Comparison of ENCODE assay signal across 8 mouse cellular contexts in genomic region chr16:18812385-18812910, GRCm38 (mm10). TPM values are rescaled to one million over a fixed set of nuclear protein-coding genes. Genes with fewer than 3 reads are reported as not detected.
A peak's percentile ranks its signal among the peaks of the same experiment; 100 is the strongest.
DNase-seq lines count a peak whose midpoint lies in the region; ATAC-seq and TF ChIP-seq lines count a peak whose summit lies in the region.

No protein-coding gene starts in this region.

- H3K4me3 ChIP-seq in forebrain, embryonic 10.5 days: peak overlapping the region; percentile 86
- H3K4me3 ChIP-seq in limb, embryonic 13.5 days: peak overlapping the region; percentile 81
- H3K4me3 ChIP-seq in small intestine, adult 2 months (ENCODE audit: low read depth, low read length): peak overlapping the region; percentile 98

- ATAC-seq in limb, embryonic 13.5 days (ENCODE audit: low FRiP score, low read depth): peak; percentile 20

- no peak for TF ChIP-seq CTCF in small intestine, adult 2 months (IDR thresholded peaks at IDR 0.05; ENCODE audit: extremely low read depth, insufficient read length, insufficient replicate concordance, low read depth, low read length)

- no peaks in the 10 kb centered on the region for H3K27me3 ChIP-seq in forebrain, embryonic 10.5 days (ENCODE audit: poor library complexity, severe bottlenecking)
- H3K27me3 ChIP-seq in limb, embryonic 13.5 days: no peaks in the 10 kb centered on the region
- no peaks in the 10 kb centered on the region for H3K27me3 ChIP-seq in small intestine, adult 2 months (ENCODE audit: control insufficient read depth, insufficient read depth, low read length)

- H3K9ac ChIP-seq in limb, embryonic 13.5 days: peak overlapping the region; percentile 93

- WGBS in forebrain, embryonic 10.5 days: 3% methylated on average over 31 of the region's 31 CpGs
- WGBS in limb, embryonic 13.5 days: 2% methylated on average over 31 of the region's 31 CpGs
- under 1% methylated on average over 31 of the region's 31 CpGs for WGBS in small intestine, adult 2 months

- no peaks in the 10 kb centered on the region for H3K9me3 ChIP-seq in forebrain, embryonic 10.5 days
- H3K9me3 ChIP-seq in limb, embryonic 13.5 days: no peaks in the 10 kb centered on the region

- peak overlapping the region; percentile 90 for H3K27ac ChIP-seq in forebrain, embryonic 10.5 days
- H3K27ac ChIP-seq in limb, embryonic 13.5 days: peak overlapping the region; percentile 72; the same call in 1 of the 2 replicates
- H3K27ac ChIP-seq in small intestine, adult 2 months (ENCODE audit: insufficient read depth, low read depth, low read length): peak overlapping the region; percentile 81

- peak overlapping the region; percentile 93 for H3K4me2 ChIP-seq in limb, embryonic 13.5 days (replicated peaks)

- peaks cover 59% of the 10 kb centered on the region for H3K36me3 ChIP-seq in forebrain, embryonic 10.5 days (replicated peaks)
- H3K36me3 ChIP-seq in limb, embryonic 13.5 days: peaks cover 51% of the 10 kb centered on the region
- H3K36me3 ChIP-seq in small intestine, adult 2 months (ENCODE audit: control insufficient read depth, insufficient read depth, low read length): peaks cover 21% of the 10 kb centered on the region

- peaks cover 28% of the 10 kb centered on the region for H3K4me1 ChIP-seq in forebrain, embryonic 10.5 days
- peaks cover 21% of the 10 kb centered on the region for H3K4me1 ChIP-seq in limb, embryonic 13.5 days
- H3K4me1 ChIP-seq in small intestine, adult 2 months (ENCODE audit: control insufficient read depth, insufficient read depth, insufficient read length, low read length): no peaks in the 10 kb centered on the region

- TF ChIP-seq POLR2A in small intestine, adult 2 months (IDR thresholded peaks at IDR 0.05; ENCODE audit: low read depth, low read length): no peak

- DNase-seq in right cerebral cortex, postnatal 14 days: peak; percentile 15
- DNase-seq in right cerebral cortex, postnatal 36 days (ENCODE audit: low spot score in 2 of 2): no peak
- DNase-seq in forebrain, embryonic 10.5 days (ENCODE audit: extremely low spot score, low spot score): no peak
- DNase-seq in cerebellum, postnatal 4 days (ENCODE audit: low spot score in 2 of 2): no peak
- no peak for DNase-seq in layer of hippocampus, adult 9-11 months
- no peak for DNase-seq in right cerebral cortex, adult 18-20 months

RNA-seq across cellular contexts. Expression of gene Cdc45, which starts 0.7 kb away (rescaled TPM):
- polyA plus RNA-seq in forebrain, embryonic 10.5 days (2016; fragmentation: Nextera tagmentation; extraction: Ambion mirVana): 83.9 and 85.3 TPM in 2 replicates
- polyA plus RNA-seq in limb, embryonic 13.5 days (2015; fragmentation: Nextera tagmentation; extraction: Ambion mirVana): 45.3 and 46.8 TPM in 2 replicates
- 4.3 and 6.6 TPM in 2 replicates for polyA plus RNA-seq in small intestine, adult 2 months (2012; rRNA removed)

RNA-seq across cellular contexts. Expression of gene Ufd1, which starts 0.9 kb away (rescaled TPM):
- 94.5 and 101 TPM in 2 replicates for polyA plus RNA-seq in forebrain, embryonic 10.5 days (2016; fragmentation: Nextera tagmentation; extraction: Ambion mirVana)
- polyA plus RNA-seq in limb, embryonic 13.5 days (2015; fragmentation: Nextera tagmentation; extraction: Ambion mirVana): 117 and 119 TPM in 2 replicates
- polyA plus RNA-seq in small intestine, adult 2 months (2012; rRNA removed): 7.0 and 11.4 TPM in 2 replicates

RNA-seq across cellular contexts. Expression of gene 2510002D24Rik, which starts 23.9 kb away (rescaled TPM):
- polyA plus RNA-seq in forebrain, embryonic 10.5 days (2016; fragmentation: Nextera tagmentation; extraction: Ambion mirVana): 29.7 and 31.3 TPM in 2 replicates
- 43.8 and 46.2 TPM in 2 replicates for polyA plus RNA-seq in limb, embryonic 13.5 days (2015; fragmentation: Nextera tagmentation; extraction: Ambion mirVana)
- polyA plus RNA-seq in small intestine, adult 2 months (2012; rRNA removed): 33.6 and 49.8 TPM in 2 replicates

RNA-seq across cellular contexts. Expression of gene Gm28539, which starts 23.9 kb away (rescaled TPM):
- polyA plus RNA-seq in forebrain, embryonic 10.5 days (2016; fragmentation: Nextera tagmentation; extraction: Ambion mirVana): not detected in 2 replicates
- not detected in 2 replicates for polyA plus RNA-seq in limb, embryonic 13.5 days (2015; fragmentation: Nextera tagmentation; extraction: Ambion mirVana)
- polyA plus RNA-seq in small intestine, adult 2 months (2012; rRNA removed): not detected in 2 replicates

RNA-seq across cellular contexts. Expression of gene Cldn5, which starts 35.8 kb away (rescaled TPM):
- polyA plus RNA-seq in forebrain, embryonic 10.5 days (2016; fragmentation: Nextera tagmentation; extraction: Ambion mirVana): 23.3 and 25.5 TPM in 2 replicates
- polyA plus RNA-seq in limb, embryonic 13.5 days (2015; fragmentation: Nextera tagmentation; extraction: Ambion mirVana): 22.4 and 27.0 TPM in 2 replicates
- polyA plus RNA-seq in small intestine, adult 2 months (2012; rRNA removed): 14.1 and 24.9 TPM in 2 replicates
